Mouse (Mus musculus) embryonic stem cell, embryonic (primary cell): ENCODE results near the gene Sema3g.

Experiments used
- CTCF ChIA-PET, 4 experiments: fragments of 300-600 bp in 2 of 4; fragments of 350-600 bp in 2 of 4; sonication (Branson Sonifier 250); formaldehyde crosslinking; loops; one replicate each; lab custom pipeline; 2022; ENCODE audit warnings: inconsistent platforms in 2 of 4; lab: Charles Lee
- POLR2A ChIA-PET, 4 experiments: fragments of 300-600 bp in 2 of 4; fragments of 350-600 bp in 2 of 4; sonication (Branson Sonifier 250); formaldehyde crosslinking; loops; one replicate each; lab custom pipeline; 2022; ENCODE audit warnings: antibody characterized with exemption in 4 of 4, inconsistent platforms in 1 of 4; lab: Charles Lee

Gene Sema3g

GRCm38 (mm10) chr14:31269456-31270100, 51.9 kb downstream of the Sema3g start:
- ChIA-PET POLR2A (interaction anchor here in 3 of 4 experiments (0.5 to 3.4 kb wide), 26 partner anchors 8 to 1242 kb away, joined by 3 to 17 read pairs (median 4); partner anchors contain the start of genes Bap1 (in 1 of the 3), Capn7 (in 1 of the 3), Phf7 (in 1 of the 3) and Smim4 (in 1 of the 3)), CTCF (interaction anchor here in 3 of 4 experiments (0.5 to 1.6 kb wide), 10 partner anchors 12 to 203 kb away, joined by 3 to 7 read pairs (median 3); partner anchors contain the start of genes Bap1 (in 1 of the 3), Capn7 (in 1 of the 3), Dnah1 (in 1 of the 3) and Phf7 (in 1 of the 3))

- POLR2A ChIA-PET: interaction anchor here in 2 of 4 experiments (1.1 to 2.5 kb wide), 2 partner anchors 16 to 145 kb away, joined by 3 to 17 read pairs; no protein-coding TSS in a partner anchor
- CTCF ChIA-PET: interaction anchor here in 2 of 4 experiments (1.2 to 1.6 kb wide), 6 partner anchors 14 to 58 kb away, joined by 3 to 4 read pairs (median 3); no protein-coding TSS in a partner anchor
Measured at GRCm38 (mm10) chr14:31271121-31271520, 53.5 kb downstream of the Sema3g start.

- ChIA-PET POLR2A (interaction anchor here in 2 of 4 experiments (0.5 to 1.8 kb wide), 5 partner anchors 12 to 211 kb away, joined by 3 to 5 read pairs (median 4); partner anchors contain the start of genes Bap1 (in 1 of the 2) and Phf7 (in 1 of the 2)), CTCF (interaction anchor here (0.5 to 1.7 kb wide), 38 partner anchors 9 to 657 kb away, joined by 3 to 26 read pairs (median 4); partner anchors contain the start of genes Dnah1 (in 2 of the 4), Btd (in 1 of the 4), Capn7 (in 1 of the 4) and Hacl1 (in 1 of the 4))
Measured at GRCm38 (mm10) chr14:31272164-31272563, 54.5 kb downstream of the Sema3g start.
